17 mouse cellular contexts compared by ENCODE assay signal in genomic region chr2:72438941-72439533, GRCm38 (mm10). TPM values are rescaled to one million over a fixed set of nuclear protein-coding genes. Genes with fewer than 3 reads are reported as not detected.
DNase-seq lines count a peak whose midpoint lies in the region; ATAC-seq and TF ChIP-seq lines count a peak whose summit lies in the region.
"Had no signal": no experiment of that assay in that cellular context is flagged by ENCODE, and none has a peak within 500 bp of the region (broad histone marks: within the 10 kb centered on the region; RNA-seq: fewer than 3 reads in every experiment).

No protein-coding gene starts in this region.

- no peaks in the 10 kb centered on the region for H3K4me1 ChIP-seq in midbrain, embryonic 11.5 days (ENCODE audit: control insufficient read depth, insufficient read depth, low read length)
- no peaks in the 10 kb centered on the region for H3K4me1 ChIP-seq in midbrain, embryonic 16.5 days (ENCODE audit: control insufficient read depth, insufficient read depth, low read length)
- no peaks in the 10 kb centered on the region for H3K4me1 ChIP-seq in kidney, adult 2 months (ENCODE audit: control insufficient read depth, insufficient read depth, low read length)
- H3K4me1 ChIP-seq in forebrain, embryonic 16.5 days (replicated peaks; ENCODE audit: control insufficient read depth, insufficient read depth, low read length): peaks cover 5% of the 10 kb centered on the region
- H3K4me1 ChIP-seq: embryonic facial prominence, embryonic 15.5 days; liver, embryonic 13.5 days; lung, embryonic 15.5 days had no signal

- no peak for TF ChIP-seq CTCF in kidney, adult 2 months (conservative IDR thresholded peaks at IDR 0.05; ENCODE audit: insufficient read depth, insufficient read length, low read depth, low read length)

- no peaks in the 10 kb centered on the region for H3K9me3 ChIP-seq in midbrain, embryonic 11.5 days (ENCODE audit: control insufficient read depth, low read length)
- H3K9me3 ChIP-seq in midbrain, embryonic 16.5 days (replicated peaks; ENCODE audit: control insufficient read depth, low read length, poor library complexity, severe bottlenecking): no peaks in the 10 kb centered on the region
- H3K9me3 ChIP-seq in forebrain, embryonic 16.5 days (ENCODE audit: control insufficient read depth, low read length): no peaks in the 10 kb centered on the region
- H3K9me3 ChIP-seq: embryonic facial prominence, embryonic 15.5 days; liver, embryonic 13.5 days; lung, embryonic 15.5 days; midbrain, embryonic 15.5 days had no signal

- no peak for TF ChIP-seq POLR2A in kidney, adult 2 months (IDR thresholded peaks at IDR 0.05; ENCODE audit: low read depth, low read length)

- WGBS in midbrain, embryonic 11.5 days: 77% methylated on average over 8 of the region's 8 CpGs
- 82% methylated on average over 8 of the region's 8 CpGs for WGBS in midbrain, embryonic 16.5 days
- 49% methylated on average over 8 of the region's 8 CpGs for WGBS in kidney, adult 2 months
- WGBS in forebrain, embryonic 16.5 days: 88% methylated on average over 8 of the region's 8 CpGs

- no peaks in the 10 kb centered on the region for H3K27me3 ChIP-seq in midbrain, embryonic 11.5 days (ENCODE audit: control insufficient read depth, insufficient read depth, low read length)
- no peaks in the 10 kb centered on the region for H3K27me3 ChIP-seq in midbrain, embryonic 16.5 days (ENCODE audit: control insufficient read depth, insufficient read depth, low read depth, low read length)
- H3K27me3 ChIP-seq in kidney, adult 2 months (replicated peaks; ENCODE audit: control insufficient read depth, insufficient read depth, low read length): no peaks in the 10 kb centered on the region
- 0 out of 2 replicates have a peak, but pooled peaks cover 3% of the 10 kb centered on the region for H3K27me3 ChIP-seq in forebrain, embryonic 16.5 days (replicated peaks; ENCODE audit: control insufficient read depth, insufficient read depth, low read length)
- H3K27me3 ChIP-seq: embryonic facial prominence, embryonic 15.5 days; liver, embryonic 13.5 days; lung, embryonic 15.5 days; midbrain, embryonic 15.5 days had no signal

- no peak overlapping the region for H3K4me2 ChIP-seq in midbrain, embryonic 11.5 days
- no peak overlapping the region for H3K4me2 ChIP-seq in midbrain, embryonic 16.5 days (ENCODE audit: low read length)
- no peak overlapping the region for H3K4me2 ChIP-seq in forebrain, embryonic 16.5 days (ENCODE audit: low read length)
- H3K4me2 ChIP-seq: embryonic facial prominence, embryonic 15.5 days; liver, embryonic 13.5 days; lung, embryonic 15.5 days; midbrain, embryonic 15.5 days had no signal

- no peak overlapping the region for H3K9ac ChIP-seq in midbrain, embryonic 11.5 days (ENCODE audit: low read length)
- no peak overlapping the region for H3K9ac ChIP-seq in midbrain, embryonic 16.5 days (ENCODE audit: low read depth, low read length)
- no peak overlapping the region for H3K9ac ChIP-seq in forebrain, embryonic 16.5 days (replicated peaks; ENCODE audit: low read depth, low read length)
- H3K9ac ChIP-seq: embryonic facial prominence, embryonic 15.5 days; liver, embryonic 13.5 days; lung, embryonic 15.5 days; midbrain, embryonic 15.5 days had no signal

- no peaks in the 10 kb centered on the region for H3K36me3 ChIP-seq in midbrain, embryonic 11.5 days (ENCODE audit: control insufficient read depth, insufficient read depth, low read length)
- H3K36me3 ChIP-seq in midbrain, embryonic 16.5 days (ENCODE audit: control insufficient read depth, insufficient read depth, low read length): no peaks in the 10 kb centered on the region
- H3K36me3 ChIP-seq in kidney, adult 2 months (ENCODE audit: control insufficient read depth, insufficient read depth, low read length): no peaks in the 10 kb centered on the region; the same call in 1 of the 2 replicates
- no peaks in the 10 kb centered on the region for H3K36me3 ChIP-seq in forebrain, embryonic 16.5 days (ENCODE audit: control insufficient read depth, insufficient read depth)
- H3K36me3 ChIP-seq: midbrain, embryonic 15.5 days had no signal

- peak; percentile 65 for DNase-seq in midbrain, embryonic 11.5 days (ENCODE audit: low spot score, missing footprints)
- peak; percentile 81 for DNase-seq in adrenal gland, adult 2 months
- DNase-seq in kidney, adult 2 months: peak; percentile 63
- DNase-seq in kidney, postnatal 36 days: peak; percentile 39 to 55
- DNase-seq in T-cell, adult 2 months (ENCODE audit: low spot score): no peak
- DNase-seq: cerebellum, postnatal 10 days; embryo, embryonic 11 days; gastrocnemius, postnatal 10 days; liver, embryonic 13.5 days; right cerebral cortex, postnatal 25 days had no signal

- no peak overlapping the region for H3K4me3 ChIP-seq in midbrain, embryonic 11.5 days (ENCODE audit: low read depth, low read length)
- H3K4me3 ChIP-seq in midbrain, embryonic 16.5 days (ENCODE audit: low read depth, low read length): no peak overlapping the region
- H3K4me3 ChIP-seq in kidney, adult 2 months (ENCODE audit: insufficient read depth, low read depth, low read length): no peak overlapping the region
- H3K4me3 ChIP-seq in forebrain, embryonic 16.5 days (replicated peaks; ENCODE audit: low read length): no peak overlapping the region
- H3K4me3 ChIP-seq: embryonic facial prominence, embryonic 15.5 days; left cerebral cortex, adult 2 months; liver, embryonic 13.5 days; lung, embryonic 15.5 days; midbrain, embryonic 15.5 days had no signal

- no peak for ATAC-seq in midbrain, embryonic 11.5 days (ENCODE audit: low FRiP score)
- ATAC-seq in midbrain, embryonic 16.5 days: no peak
- ATAC-seq in forebrain, embryonic 16.5 days: no peak
- ATAC-seq: midbrain, embryonic 15.5 days had no signal

- H3K27ac ChIP-seq in midbrain, embryonic 11.5 days (ENCODE audit: low read depth, low read length): no peak overlapping the region
- no peak overlapping the region for H3K27ac ChIP-seq in midbrain, embryonic 16.5 days (ENCODE audit: low read length)
- H3K27ac ChIP-seq in kidney, adult 2 months (ENCODE audit: insufficient read depth, low read depth, low read length): no peak overlapping the region
- H3K27ac ChIP-seq in forebrain, embryonic 16.5 days (ENCODE audit: low read length): no peak overlapping the region
- H3K27ac ChIP-seq: embryonic facial prominence, embryonic 15.5 days; left cerebral cortex, adult 2 months; liver, embryonic 13.5 days; lung, embryonic 15.5 days; midbrain, embryonic 15.5 days; stomach, postnatal 0 days had no signal

RNA-seq across cellular contexts. Expression of gene Cdca7, which starts 36.9 kb away (rescaled TPM):
- 172 and 189 TPM in 2 replicates for polyA plus RNA-seq in midbrain, embryonic 11.5 days (2014; fragmentation: Nextera tagmentation; extraction: Ambion mirVana)
- polyA plus RNA-seq in midbrain, embryonic 16.5 days (2015; fragmentation: Nextera tagmentation; extraction: Ambion mirVana): 14.2 and 21.5 TPM in 2 replicates
- 1 to 10 TPM; 2.0 to 4.6 TPM for total RNA-seq in adrenal gland, adult 2 months (2021)
- 1.0 and 1.7 TPM in 2 replicates for polyA plus RNA-seq in adrenal gland, adult 2 months (2012; rRNA removed)
- 1.4 and 1.7 TPM in 2 replicates for polyA plus RNA-seq in kidney, adult 2 months (2012; rRNA removed)
- 98.8 and 109 TPM in 2 replicates for polyA plus RNA-seq in forebrain, embryonic 16.5 days (2015; fragmentation: Nextera tagmentation; extraction: Ambion mirVana)
